Mouse (Mus musculus): ENCODE data around the gene Tmem150c. TPM values are rescaled to one million over a fixed set of nuclear protein-coding genes. Genes with fewer than 3 reads are reported as not detected.

The Tmem150c gene
- polyA plus RNA-seq, 1 experiment from 2014 or later = 20.6 TPM

DNA sequence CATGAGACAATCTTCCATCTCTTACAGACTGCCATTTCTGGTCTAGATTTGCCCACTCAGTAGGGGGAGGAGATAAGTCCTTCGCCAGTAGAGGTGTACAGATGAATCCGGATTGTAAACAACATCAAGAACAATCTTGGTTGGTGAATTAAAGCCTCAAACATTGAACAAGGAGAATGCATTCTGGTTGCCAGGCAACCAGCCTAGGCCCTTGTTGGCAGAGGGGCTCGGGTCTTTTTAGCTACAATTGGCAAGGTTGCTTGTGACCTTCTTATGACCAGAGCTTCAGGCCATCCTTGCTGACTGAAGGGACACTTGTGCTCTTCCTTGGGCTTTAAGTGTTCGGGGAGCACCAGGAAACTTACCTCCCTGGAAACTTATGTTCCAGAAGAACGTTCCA is 16.5 kb upstream of the Tmem150c start:
- peaks cover under 1% of the 10 kb centered on the region for H3K4me1 ChIP-seq (ENCODE audit: insufficient read depth, low read length)
- no peak overlapping the region for H3K4me3 ChIP-seq (ENCODE audit: low read length)
- H3K27ac ChIP-seq (ENCODE audit: low read length) = no peak overlapping the region
- ATAC-seq (ENCODE audit: low FRiP score, low TSS enrichment) = no peak
- H3K36me3 ChIP-seq (ENCODE audit: insufficient read depth, low read length) = no peaks in the 10 kb centered on the region
- peaks cover 2% of the 10 kb centered on the region; the same call in 1 of the 2 replicates for H3K27me3 ChIP-seq (ENCODE audit: insufficient read depth, low read length)
- no peaks in the 10 kb centered on the region for H3K9me3 ChIP-seq (ENCODE audit: low read length)
- no peak overlapping the region for H3K4me2 ChIP-seq (replicated peaks; ENCODE audit: low read depth, low read length)
- no peak overlapping the region for H3K9ac ChIP-seq (replicated peaks; ENCODE audit: low read length)
- WGBS = 86% methylated on average over 5 of the region's 5 CpGs

DNA sequence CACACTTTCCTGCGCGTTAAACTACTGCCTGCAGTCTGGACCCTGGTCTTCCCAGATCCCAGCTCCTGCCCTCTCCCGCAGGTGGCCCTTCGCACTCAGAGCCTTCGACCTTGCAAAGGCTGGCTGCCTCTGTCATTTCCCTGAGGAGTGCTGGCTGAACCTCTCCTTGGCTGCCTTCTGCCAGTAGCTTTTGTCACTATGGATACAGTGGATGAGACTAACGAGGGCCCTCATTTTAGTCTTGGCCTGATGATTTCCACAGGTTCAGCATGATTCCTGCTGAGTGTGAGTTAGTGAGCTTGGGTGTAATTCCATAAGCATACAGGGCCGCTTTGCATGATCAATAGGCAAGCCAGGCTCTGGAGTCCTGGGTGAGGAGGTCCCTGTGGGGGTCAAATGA is 16.0 kb upstream of the Tmem150c start:
- no peaks in the 10 kb centered on the region for H3K36me3 ChIP-seq (ENCODE audit: insufficient read depth, low read length)
- WGBS = 83% methylated on average over 7 of the region's 7 CpGs
- H3K4me2 ChIP-seq (replicated peaks; ENCODE audit: low read depth, low read length) = no peak overlapping the region
- H3K9ac ChIP-seq (replicated peaks; ENCODE audit: low read length) = no peak overlapping the region
- H3K4me1 ChIP-seq (ENCODE audit: insufficient read depth, low read length) = no peaks in the 10 kb centered on the region
- no peak overlapping the region for H3K27ac ChIP-seq (ENCODE audit: low read length)
- H3K27me3 ChIP-seq (ENCODE audit: insufficient read depth, low read length) = peaks cover 2% of the 10 kb centered on the region; the same call in 1 of the 2 replicates
- no peak for ATAC-seq (ENCODE audit: low FRiP score, low TSS enrichment)
- H3K4me3 ChIP-seq (ENCODE audit: low read length) = no peak overlapping the region
- H3K9me3 ChIP-seq (ENCODE audit: low read length) = no peaks in the 10 kb centered on the region

DNA sequence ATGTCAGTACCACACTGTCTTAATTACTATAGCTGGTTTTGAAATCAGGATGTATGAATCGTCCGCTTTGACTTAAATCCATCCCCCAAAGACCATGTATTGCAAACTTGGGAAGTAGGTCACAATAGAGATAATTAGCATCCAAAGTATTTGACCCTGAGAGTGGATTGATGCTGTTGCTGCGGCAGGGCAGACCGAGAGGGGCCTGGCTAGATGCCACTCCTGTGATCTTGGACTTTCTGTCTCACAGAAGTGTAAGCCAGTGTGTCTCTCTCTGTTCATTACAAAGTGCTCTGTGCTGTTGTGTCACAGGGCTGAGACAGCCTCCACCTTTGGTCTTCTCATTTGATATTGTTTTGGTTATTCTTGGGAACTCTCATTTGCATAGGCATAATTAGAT is 12.5 kb upstream of the Tmem150c start:
- no peak overlapping the region for H3K4me2 ChIP-seq (replicated peaks; ENCODE audit: low read depth, low read length)
- H3K9ac ChIP-seq (replicated peaks; ENCODE audit: low read length) = no peak overlapping the region
- no peak overlapping the region for H3K27ac ChIP-seq (ENCODE audit: low read length)
- no peaks in the 10 kb centered on the region for H3K36me3 ChIP-seq (ENCODE audit: insufficient read depth, low read length)
- no peak for ATAC-seq (ENCODE audit: low FRiP score, low TSS enrichment)
- no peak overlapping the region for H3K4me3 ChIP-seq (ENCODE audit: low read length)
- peaks cover 3% of the 10 kb centered on the region; the same call in 1 of the 2 replicates for H3K4me1 ChIP-seq (ENCODE audit: insufficient read depth, low read length)
- peaks cover 2% of the 10 kb centered on the region; the same call in 1 of the 2 replicates for H3K27me3 ChIP-seq (ENCODE audit: insufficient read depth, low read length)
- no peaks in the 10 kb centered on the region for H3K9me3 ChIP-seq (ENCODE audit: low read length)
- 79% methylated on average over 4 of the region's 4 CpGs for WGBS

DNA sequence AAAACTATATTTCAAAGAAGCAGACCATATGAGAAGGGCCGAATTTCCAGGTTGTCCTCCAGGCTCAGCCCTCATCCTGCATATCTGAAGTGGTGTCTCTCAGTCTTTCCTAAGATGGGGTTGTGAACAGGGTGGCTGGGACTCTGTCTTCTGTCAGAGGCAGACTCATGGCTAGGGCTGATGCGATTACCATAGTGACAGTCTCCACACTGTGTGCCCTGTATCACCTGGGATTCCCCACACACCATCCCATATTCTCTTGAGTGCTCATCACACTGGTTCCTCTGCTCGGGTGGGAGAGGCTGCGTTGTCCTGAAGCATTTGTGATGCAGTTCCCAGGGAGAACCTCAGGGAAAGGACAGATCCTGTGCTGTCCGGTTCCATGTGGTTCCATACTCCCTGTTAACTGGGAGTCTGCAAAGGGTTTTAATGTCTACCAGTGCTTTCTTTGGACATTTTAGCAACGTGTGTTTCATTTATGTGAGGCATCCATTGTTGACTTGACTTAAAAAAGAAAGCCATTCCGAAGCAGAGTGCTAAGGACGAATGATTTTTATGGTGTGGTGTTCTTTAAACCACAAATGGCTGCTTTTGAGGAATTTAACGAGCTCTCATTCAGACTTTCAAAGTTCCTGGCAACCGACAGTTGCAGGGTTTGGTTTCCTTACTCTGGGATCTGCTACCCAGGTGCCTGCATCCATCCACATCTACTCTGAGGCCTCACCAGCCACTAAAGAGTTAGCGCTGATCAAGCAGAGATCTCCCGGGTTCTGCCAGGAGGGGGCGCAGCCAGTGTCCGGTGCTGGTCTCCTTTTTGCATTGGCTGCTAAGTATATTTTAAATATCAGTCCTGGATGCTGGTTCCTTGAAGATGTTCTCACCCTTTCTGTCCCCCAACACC is 7.2 kb upstream of the Tmem150c start:
- H3K4me3 ChIP-seq (ENCODE audit: low read length) = no peak overlapping the region
- H3K27me3 ChIP-seq (ENCODE audit: insufficient read depth, low read length) = no peaks in the 10 kb centered on the region
- no peak overlapping the region for H3K9ac ChIP-seq (replicated peaks; ENCODE audit: low read length)
- ATAC-seq (ENCODE audit: low FRiP score, low TSS enrichment) = peak; percentile 72; the same call in 1 of the 2 replicates
- H3K4me2 ChIP-seq (replicated peaks; ENCODE audit: low read depth, low read length) = no peak overlapping the region
- H3K4me1 ChIP-seq (ENCODE audit: insufficient read depth, low read length) = peaks cover 20% of the 10 kb centered on the region
- no peaks in the 10 kb centered on the region for H3K9me3 ChIP-seq (ENCODE audit: low read length)
- 39% methylated on average over 14 of the region's 14 CpGs for WGBS
- no peaks in the 10 kb centered on the region for H3K36me3 ChIP-seq (ENCODE audit: insufficient read depth, low read length)
- H3K27ac ChIP-seq (ENCODE audit: low read length) = peak overlapping the region; percentile 54; the same call in 1 of the 2 replicates

DNA sequence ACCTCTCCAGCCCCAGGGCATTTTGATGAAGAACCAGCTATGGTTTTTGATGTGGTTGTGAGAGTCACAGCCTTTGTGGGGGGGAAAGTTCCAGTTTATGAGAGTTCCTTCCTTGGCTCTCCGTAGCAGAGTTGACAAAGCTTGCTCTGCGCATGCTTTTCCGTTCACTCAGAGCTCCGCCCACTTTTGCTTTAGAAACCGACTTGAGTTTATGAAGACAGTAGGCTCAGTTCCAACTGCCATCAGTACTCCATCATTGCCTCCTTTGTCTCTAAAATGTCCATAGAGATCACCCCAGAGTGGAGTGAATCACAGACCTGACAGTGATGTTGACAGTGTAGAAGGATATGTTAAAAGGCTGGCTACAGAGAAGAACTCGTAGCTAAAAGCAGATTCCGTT is 3.8 kb upstream of the Tmem150c start:
- Histone ChIP-seq H3K4me2 (replicated peaks; ENCODE audit: low read depth, low read length) (no peak overlapping the region), H3K9ac (replicated peaks; ENCODE audit: low read length) (no peak overlapping the region), H3K27me3 (ENCODE audit: insufficient read depth, low read length) (peaks cover 1% of the 10 kb centered on the region; the same call in 1 of the 2 replicates), H3K27ac (ENCODE audit: low read length) (no peak overlapping the region), H3K36me3 (ENCODE audit: insufficient read depth, low read length) (no peaks in the 10 kb centered on the region), H3K9me3 (ENCODE audit: low read length) (no peaks in the 10 kb centered on the region), H3K4me1 (ENCODE audit: insufficient read depth, low read length) (peaks cover 34% of the 10 kb centered on the region), H3K4me3 (ENCODE audit: low read length) (no peak overlapping the region)
- WGBS = 71% methylated on average over 7 of the region's 7 CpGs
- ATAC-seq (ENCODE audit: low FRiP score, low TSS enrichment) = no peak

DNA sequence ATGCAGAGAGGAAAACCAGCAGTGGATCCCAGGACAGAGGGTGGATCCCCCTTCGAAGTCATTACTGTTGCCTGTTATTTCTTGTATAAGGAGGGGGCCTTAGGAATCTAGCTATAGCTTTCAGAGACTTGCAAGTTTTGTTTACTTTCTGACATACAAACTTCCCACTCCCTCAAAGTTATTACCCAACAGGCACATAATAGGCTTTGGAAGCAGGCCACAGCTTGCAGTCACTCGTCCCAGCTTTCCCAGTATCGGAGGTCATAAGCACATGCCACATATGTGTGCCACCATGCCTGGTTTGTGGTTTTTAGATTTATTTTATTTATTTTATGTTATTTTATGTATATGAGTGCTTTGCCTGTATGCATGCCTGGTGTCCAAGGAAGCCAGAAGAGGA is 3.2 kb upstream of the Tmem150c start:
- Histone ChIP-seq H3K27me3 (ENCODE audit: insufficient read depth, low read length) (peaks cover 5% of the 10 kb centered on the region; the same call in 1 of the 2 replicates), H3K27ac (ENCODE audit: low read length) (no peak overlapping the region), H3K4me1 (ENCODE audit: insufficient read depth, low read length) (peaks cover 36% of the 10 kb centered on the region), H3K9ac (replicated peaks; ENCODE audit: low read length) (no peak overlapping the region), H3K4me2 (replicated peaks; ENCODE audit: low read depth, low read length) (no peak overlapping the region), H3K4me3 (ENCODE audit: low read length) (no peak overlapping the region), H3K9me3 (ENCODE audit: low read length) (no peaks in the 10 kb centered on the region), H3K36me3 (ENCODE audit: insufficient read depth, low read length) (no peaks in the 10 kb centered on the region)
- 77% methylated on average over 3 of the region's 3 CpGs for WGBS
- ATAC-seq (ENCODE audit: low FRiP score, low TSS enrichment) = no peak

DNA sequence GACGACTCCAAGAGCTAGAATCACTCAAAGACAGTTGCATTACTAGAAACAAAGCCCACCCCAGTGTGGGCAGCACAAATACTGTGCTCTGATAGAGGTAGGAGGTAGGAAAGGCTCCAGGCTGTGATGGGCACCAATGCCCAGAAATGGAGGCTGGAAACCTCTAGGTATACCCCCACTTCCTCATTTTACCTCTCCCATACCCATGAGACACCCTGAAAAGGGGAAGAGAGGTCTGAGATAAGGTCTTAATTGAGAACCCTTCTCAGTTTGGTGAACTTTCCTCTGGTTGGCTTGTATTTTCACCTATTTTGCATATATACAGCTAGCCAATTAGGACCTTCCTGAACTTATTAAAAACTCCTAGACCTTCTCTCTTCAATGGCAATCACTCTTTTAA is 2.4 kb upstream of the Tmem150c start:
- Histone ChIP-seq H3K27me3 (ENCODE audit: insufficient read depth, low read length) (peaks cover 8% of the 10 kb centered on the region; the same call in 1 of the 2 replicates), H3K4me3 (ENCODE audit: low read length) (no peak overlapping the region), H3K4me2 (replicated peaks; ENCODE audit: low read depth, low read length) (no peak overlapping the region), H3K9me3 (ENCODE audit: low read length) (no peaks in the 10 kb centered on the region), H3K4me1 (ENCODE audit: insufficient read depth, low read length) (peaks cover 33% of the 10 kb centered on the region), H3K36me3 (ENCODE audit: insufficient read depth, low read length) (no peaks in the 10 kb centered on the region), H3K9ac (replicated peaks; ENCODE audit: low read length) (no peak overlapping the region), H3K27ac (ENCODE audit: low read length) (no peak overlapping the region)
- WGBS = 70% methylated on average over 1 of the region's 1 CpGs
- ATAC-seq (ENCODE audit: low FRiP score, low TSS enrichment) = no peak

DNA sequence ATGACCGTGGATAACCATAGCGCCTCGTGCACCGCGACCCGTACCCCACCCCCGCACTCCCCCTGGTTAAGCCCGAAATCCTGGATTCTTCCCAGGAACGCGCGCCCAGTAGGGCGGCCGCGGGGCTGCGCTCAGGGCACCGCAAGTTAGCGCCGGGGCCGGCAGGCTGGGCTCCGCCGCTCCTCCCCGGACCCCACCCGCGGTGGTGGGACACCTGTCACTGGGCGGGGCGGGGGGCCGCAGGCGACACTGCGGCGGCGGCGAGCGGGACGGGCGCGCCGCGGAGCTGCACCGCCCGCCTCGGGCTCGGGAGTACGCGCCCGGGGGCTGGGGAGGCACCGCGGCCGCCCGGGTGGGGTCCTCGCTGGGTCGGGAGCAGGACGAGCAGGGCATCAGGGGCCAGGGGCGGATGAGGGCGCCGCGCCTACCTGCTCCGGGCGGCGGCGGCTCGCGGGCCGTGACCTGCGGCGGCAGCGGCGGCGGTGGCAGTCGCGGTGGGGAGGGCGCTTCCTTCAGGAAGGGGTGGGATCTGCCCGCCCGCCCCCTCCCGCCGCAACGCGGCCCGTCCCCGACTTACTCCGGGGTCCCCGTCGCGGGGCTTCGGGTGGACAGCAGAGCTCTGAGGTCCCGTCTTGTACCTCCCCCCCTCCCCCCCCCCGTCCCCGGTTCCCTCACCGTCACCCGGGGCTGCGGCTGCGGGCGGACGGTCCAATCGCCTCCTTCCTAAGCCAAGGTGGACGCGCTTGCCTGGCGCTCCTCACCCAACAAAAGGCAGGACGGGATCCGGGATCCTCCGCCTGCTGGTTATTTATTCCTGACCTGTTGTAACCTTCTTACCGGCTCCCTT is 594 bp downstream of the Tmem150c start:
- peak overlapping the region; percentile 77 for H3K9ac ChIP-seq (replicated peaks; ENCODE audit: low read length)
- H3K4me2 ChIP-seq (replicated peaks; ENCODE audit: low read depth, low read length) = peak overlapping the region; percentile 94
- peaks cover 11% of the 10 kb centered on the region; the same call in 1 of the 2 replicates for H3K27me3 ChIP-seq (ENCODE audit: insufficient read depth, low read length)
- H3K9me3 ChIP-seq (ENCODE audit: low read length) = no peaks in the 10 kb centered on the region
- H3K36me3 ChIP-seq (ENCODE audit: insufficient read depth, low read length) = no peaks in the 10 kb centered on the region
- WGBS = under 1% methylated on average over 90 of the region's 101 CpGs
- H3K27ac ChIP-seq (ENCODE audit: low read length) = peak overlapping the region; percentile 71
- peak; percentile 74 for ATAC-seq (ENCODE audit: low FRiP score, low TSS enrichment)
- H3K4me1 ChIP-seq (ENCODE audit: insufficient read depth, low read length) = peaks cover 21% of the 10 kb centered on the region; the same call in 1 of the 2 replicates
- peak overlapping the region; percentile 65 for H3K4me3 ChIP-seq (ENCODE audit: low read length)

DNA sequence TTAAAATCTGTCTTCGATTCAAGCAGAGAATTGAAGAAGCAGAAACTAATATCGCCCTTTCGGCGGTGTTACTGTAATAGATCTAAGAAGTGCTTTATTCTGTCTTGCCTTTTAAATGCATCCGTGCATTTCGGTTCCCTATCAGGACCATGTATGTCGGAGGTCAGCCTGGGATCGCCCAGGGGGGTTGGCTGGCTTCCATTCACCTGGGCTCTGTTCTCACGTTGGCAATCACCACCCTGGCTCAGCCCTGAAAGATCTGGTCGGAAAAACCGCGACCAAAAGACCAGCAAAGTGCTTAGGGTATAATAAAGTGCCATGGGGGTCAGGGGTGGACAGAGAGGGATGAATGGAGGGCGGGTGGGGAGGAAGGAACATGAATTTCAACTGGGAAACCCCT is 1.3 kb downstream of the Tmem150c start:
- WGBS = 13% methylated on average over 13 of the region's 13 CpGs
- H3K9me3 ChIP-seq (ENCODE audit: low read length) = no peaks in the 10 kb centered on the region
- peak overlapping the region; percentile 65 for H3K4me3 ChIP-seq (ENCODE audit: low read length)
- no peaks in the 10 kb centered on the region for H3K36me3 ChIP-seq (ENCODE audit: insufficient read depth, low read length)
- H3K9ac ChIP-seq (replicated peaks; ENCODE audit: low read length) = peak overlapping the region; percentile 77
- H3K27me3 ChIP-seq (ENCODE audit: insufficient read depth, low read length) = peaks cover 11% of the 10 kb centered on the region; the same call in 1 of the 2 replicates
- H3K27ac ChIP-seq (ENCODE audit: low read length) = peak overlapping the region; percentile 71; the same call in 1 of the 2 replicates
- peak; percentile 4; the same call in 1 of the 2 replicates for ATAC-seq (ENCODE audit: low FRiP score, low TSS enrichment)
- H3K4me2 ChIP-seq (replicated peaks; ENCODE audit: low read depth, low read length) = peak overlapping the region; percentile 94
- peaks cover 21% of the 10 kb centered on the region; the same call in 1 of the 2 replicates for H3K4me1 ChIP-seq (ENCODE audit: insufficient read depth, low read length)
